Mouse (Mus musculus) lung, embryonic 14.5 days (tissue): ENCODE measurements around the gene Kat7. TPM values are rescaled to one million over a fixed set of nuclear protein-coding genes. Genes with fewer than 3 reads are reported as not detected.

Experiments
- ATAC-seq: fragments of 200-750 bp; cut with Nextera tagmentation; 2 replicates; pipeline ENCODE4 v1.8.0; 2017; ENCODE audit warnings: mild to moderate bottlenecking, moderate TSS enrichment, moderate library complexity; ENCODE audit not compliant: insufficient read depth
- DNase-seq: peaks from one replicate; pipeline ENCODE4 v3.0.0-alpha.2; 2015
- H3K27ac ChIP-seq: fragments of 300-500 bp; sonication (generic); 2 replicates; pipeline ENCODE4 v1.5.1; 2014; ENCODE audit warnings: low read depth, mild to moderate bottlenecking, moderate library complexity
- H3K27me3 ChIP-seq: fragments of 300-500 bp; sonication (generic); 2 replicates; pipeline ENCODE4 v1.6.1; 2014; ENCODE audit warnings: low read length, control low read depth; ENCODE audit not compliant: insufficient read depth
- H3K36me3 ChIP-seq: fragments of 300-500 bp; sonication (generic); 2 replicates; pipeline ENCODE4 v1.6.1; 2014; ENCODE audit warnings: control low read depth; ENCODE audit not compliant: insufficient read depth
- H3K4me1 ChIP-seq: fragments of 300-500 bp; sonication (generic); 2 replicates; pipeline ENCODE4 v1.6.1; 2014; ENCODE audit warnings: antibody characterized with exemption, control low read depth; ENCODE audit not compliant: insufficient read depth
- H3K4me2 ChIP-seq: fragments of 300-500 bp; sonication (generic); 2 replicates; pipeline ENCODE4 v1.6.1; 2014; ENCODE audit warnings: mild to moderate bottlenecking
- H3K4me3 ChIP-seq: fragments of 300-500 bp; sonication (generic); 2 replicates; pipeline ENCODE4 v1.5.1; 2014; ENCODE audit warnings: low read depth, low read length
- H3K9ac ChIP-seq: fragments of 300-500 bp; sonication (generic); 2 replicates; pipeline ENCODE4 v1.6.1; 2014
- H3K9me3 ChIP-seq: fragments of 300-500 bp; sonication (generic); 2 replicates; pipeline ENCODE4 v1.6.1; 2016; ENCODE audit warnings: low read depth, low read length, control low read depth
- CTCF ChIP-seq: IDR thresholded peaks from 2 replicates; pipeline ENCODE4 v1.5.1; 2016; ENCODE audit warnings: antibody characterized with exemption, low read depth
- WGBS: fragments of 180-500 bp; shearing (Covaris S2); extraction: QIAGEN DNeasy Blood & Tissue Kit; methylation state at CpG from one replicate; pipeline ENCODE4 v1.1.7; 2014; 5-methylcytosine and 5-hydroxymethylcytosine counted together
- polyA plus RNA-seq: library from polyadenylated mRNA; unstranded; fragments of >200 nt; fragmentation: Nextera tagmentation; extraction: Ambion mirVana; gene quantifications from 2 replicates; pipeline ENCODE4 v1.2.1, GENCODE M21; 2014

The Kat7 gene
- polyA plus RNA-seq, 1 experiment from 2014 or later = 83.7 TPM

- ATAC-seq = no peak
- no peak overlapping the region for H3K9ac ChIP-seq
- H3K9me3 ChIP-seq = no peaks in the 10 kb centered on the region
- H3K36me3 ChIP-seq = no peaks in the 10 kb centered on the region
- H3K27ac ChIP-seq = no peak overlapping the region
- DNase-seq = no peak
- peak overlapping the region; percentile 85; the same call in 1 of the 2 replicates for H3K4me2 ChIP-seq
- peak overlapping the region; percentile 89; the same call in 1 of the 2 replicates for H3K4me3 ChIP-seq
- 48% methylated on average over 5 of the region's 5 CpGs for WGBS
- peaks cover 16% of the 10 kb centered on the region for H3K4me1 ChIP-seq
- TF ChIP-seq CTCF = no peak
- no peaks in the 10 kb centered on the region for H3K27me3 ChIP-seq
Measured at GRCm38 (mm10) chr11:95340664-95341063, 30.6 kb upstream of the Kat7 start.

DNA sequence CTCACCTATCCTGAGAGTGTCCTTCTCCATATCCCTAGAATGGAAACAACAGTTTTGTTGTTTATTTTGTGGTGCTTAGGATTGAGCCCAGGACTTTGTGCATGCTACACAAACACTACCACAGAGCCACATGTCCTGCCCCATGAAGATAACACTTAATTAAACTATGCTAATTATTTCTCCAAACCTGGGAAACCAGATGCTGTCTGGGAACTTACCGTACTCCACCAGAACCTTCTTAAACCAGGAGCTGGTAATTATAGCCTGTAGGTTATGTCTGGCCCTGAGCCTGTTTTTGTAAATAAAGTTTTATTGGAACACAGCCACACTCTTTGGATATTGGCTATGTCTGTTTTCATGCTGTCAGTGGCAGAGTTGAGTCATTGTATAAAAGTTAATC, 30.2 kb upstream of the Kat7 start:
- peak overlapping the region; percentile 89; the same call in 1 of the 2 replicates for H3K4me3 ChIP-seq
- no peaks in the 10 kb centered on the region for H3K9me3 ChIP-seq

DNA sequence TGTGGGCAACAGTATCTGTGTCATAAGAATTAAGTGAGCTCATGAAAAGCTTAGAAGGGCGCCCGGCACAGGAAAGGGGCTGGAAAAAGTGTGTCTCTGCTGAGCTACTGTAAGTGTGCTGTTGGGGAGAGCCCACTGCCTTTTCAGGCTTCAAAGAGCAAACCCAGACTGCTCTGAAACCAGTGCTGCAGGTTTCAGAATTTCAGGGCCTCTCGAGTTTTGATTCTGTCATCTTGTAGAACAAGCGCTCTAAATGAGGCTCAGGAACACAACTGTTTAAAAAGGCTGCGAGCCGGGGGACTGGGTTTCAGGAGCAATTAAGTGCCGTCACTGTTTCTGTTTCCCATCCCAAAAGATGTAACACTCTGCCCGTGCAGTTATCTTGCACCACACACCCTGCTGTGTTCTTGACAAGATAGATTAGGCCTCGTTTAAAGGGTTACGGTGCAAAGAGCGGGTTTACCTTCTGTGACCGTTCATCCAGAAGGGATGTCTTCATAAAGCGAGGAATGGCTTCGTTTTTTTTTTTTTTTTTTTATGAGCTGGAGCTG, 29.5 kb upstream of the Kat7 start:
- Histone ChIP-seq H3K27ac (peak overlapping the region; percentile 64), H3K4me2 (peak overlapping the region; percentile 85), H3K36me3 (no peaks in the 10 kb centered on the region), H3K4me3 (peak overlapping the region; percentile 89), H3K4me1 (peaks cover 16% of the 10 kb centered on the region), H3K9ac (peak overlapping the region; percentile 21), H3K27me3 (no peaks in the 10 kb centered on the region), H3K9me3 (no peaks in the 10 kb centered on the region)
- no peak for TF ChIP-seq CTCF
- ATAC-seq = no peak
- 14% methylated on average over 14 of the region's 14 CpGs for WGBS
- peak; percentile 56 for DNase-seq

More for the DNA sequence above, 30.2 kb upstream of the Kat7 start:
- 76% methylated on average over 1 of the region's 1 CpGs for WGBS
- H3K9ac ChIP-seq = peak overlapping the region; percentile 14; the same call in 1 of the 2 replicates
- peak overlapping the region; percentile 85; the same call in 1 of the 2 replicates for H3K4me2 ChIP-seq
- H3K27me3 ChIP-seq = no peaks in the 10 kb centered on the region
- no peak for TF ChIP-seq CTCF
- H3K4me1 ChIP-seq = peaks cover 16% of the 10 kb centered on the region
- DNase-seq (no peak), ATAC-seq (no peak)
- no peak overlapping the region for H3K27ac ChIP-seq
- no peaks in the 10 kb centered on the region for H3K36me3 ChIP-seq

DNA sequence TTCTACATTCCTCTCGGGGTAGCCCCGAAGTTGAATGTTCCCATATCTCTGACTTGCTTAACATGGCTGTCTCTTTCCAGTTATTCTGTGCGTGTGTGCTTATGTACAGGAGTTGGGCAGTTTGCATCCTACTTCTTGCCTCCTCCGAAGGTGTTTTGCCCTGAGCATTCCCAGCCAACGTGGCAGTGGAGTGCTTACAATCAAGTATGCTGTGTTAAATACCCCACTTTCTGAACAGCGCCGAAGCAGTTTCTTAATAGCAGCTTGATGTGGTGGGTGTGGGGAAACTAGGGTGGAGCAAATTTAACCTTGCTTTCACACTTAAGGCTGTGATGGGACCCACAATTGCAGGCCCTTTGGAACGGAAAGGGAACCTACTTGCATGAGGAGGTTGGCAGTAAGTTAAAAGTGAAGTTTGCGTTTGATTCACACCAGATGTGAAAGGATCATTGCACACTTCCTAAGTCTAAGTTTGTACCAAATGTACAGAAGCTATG, 27.8 kb upstream of the Kat7 start:
- peak overlapping the region; percentile 27; the same call in 1 of the 2 replicates for H3K27ac ChIP-seq
- peaks cover 13% of the 10 kb centered on the region for H3K4me1 ChIP-seq
- DNase-seq (peak; percentile 14), ATAC-seq (no peak)
- no peaks in the 10 kb centered on the region for H3K9me3 ChIP-seq
- H3K4me3 ChIP-seq = peak overlapping the region; percentile 89
- no peak for TF ChIP-seq CTCF
- H3K9ac ChIP-seq = peak overlapping the region; percentile 79
- H3K27me3 ChIP-seq = no peaks in the 10 kb centered on the region
- peak overlapping the region; percentile 85 for H3K4me2 ChIP-seq
- 12% methylated on average over 9 of the region's 9 CpGs for WGBS
- H3K36me3 ChIP-seq = no peaks in the 10 kb centered on the region

- H3K9me3 ChIP-seq = no peaks in the 10 kb centered on the region
- 1% methylated on average over 49 of the region's 50 CpGs for WGBS
- peak overlapping the region; percentile 89 for H3K4me3 ChIP-seq
- no peak for TF ChIP-seq CTCF
- peak; percentile 84 for DNase-seq
- no peaks in the 10 kb centered on the region for H3K36me3 ChIP-seq
- H3K4me1 ChIP-seq = peaks cover 13% of the 10 kb centered on the region
- H3K27ac ChIP-seq = peak overlapping the region; percentile 76
- no peaks in the 10 kb centered on the region for H3K27me3 ChIP-seq
- peak; percentile 77 for ATAC-seq
- peak overlapping the region; percentile 79 for H3K9ac ChIP-seq
- peak overlapping the region; percentile 85 for H3K4me2 ChIP-seq
Measured at GRCm38 (mm10) chr11:95337129-95337813, 27.2 kb upstream of the Kat7 start.

DNA sequence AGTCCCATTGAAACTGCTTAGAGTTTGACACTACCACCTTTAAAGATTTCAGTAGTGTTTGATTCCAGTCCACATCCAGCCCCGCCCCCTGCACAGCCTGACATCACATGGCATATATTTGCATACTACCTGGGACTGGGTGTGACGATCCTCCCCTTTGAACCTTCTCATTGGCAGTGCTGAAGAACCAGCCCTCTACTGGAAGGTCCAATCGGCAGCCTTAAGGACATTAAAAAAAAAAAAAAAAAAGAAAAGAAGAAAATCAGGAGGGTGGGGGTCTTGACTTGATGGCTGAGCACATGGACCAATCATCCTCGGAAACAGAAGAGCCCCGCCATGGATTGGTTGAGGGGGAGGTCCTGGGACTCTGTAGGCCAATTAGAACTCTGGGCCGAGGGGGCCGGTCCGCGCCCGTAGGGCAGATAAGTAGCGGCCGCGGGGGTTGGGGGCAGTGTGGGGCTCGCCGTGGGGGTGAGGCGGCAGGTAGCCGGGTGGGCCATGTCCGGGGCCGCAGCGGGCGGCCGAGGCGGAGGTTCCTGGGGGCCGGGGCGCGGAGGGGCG, 26.6 kb upstream of the Kat7 start, which contains the start of gene Fam117a:
Gene Fam117a (plus strand): TSS at position 451 of the 561 bp plus-strand sequence.
- H3K27me3 ChIP-seq = no peaks in the 10 kb centered on the region
- ATAC-seq = peak; percentile 98
- H3K9me3 ChIP-seq = no peaks in the 10 kb centered on the region
- H3K36me3 ChIP-seq = no peaks in the 10 kb centered on the region
- peak within 1 kb of the TSS; percentile 76 for H3K27ac ChIP-seq
- DNase-seq = peak; percentile 95
- peak within 1 kb of the TSS; percentile 85 for H3K4me2 ChIP-seq
- peak; percentile 23; the same call in 1 of the 2 replicates for TF ChIP-seq CTCF
- peak within 1 kb of the TSS; percentile 89 for H3K4me3 ChIP-seq
- peak within 1 kb of the TSS; percentile 79 for H3K9ac ChIP-seq
- 0% methylated on average over 27 of the region's 27 CpGs for whole genome bisulfite sequencing
- peaks cover 13% of the 10 kb centered on the region for H3K4me1 ChIP-seq

DNA sequence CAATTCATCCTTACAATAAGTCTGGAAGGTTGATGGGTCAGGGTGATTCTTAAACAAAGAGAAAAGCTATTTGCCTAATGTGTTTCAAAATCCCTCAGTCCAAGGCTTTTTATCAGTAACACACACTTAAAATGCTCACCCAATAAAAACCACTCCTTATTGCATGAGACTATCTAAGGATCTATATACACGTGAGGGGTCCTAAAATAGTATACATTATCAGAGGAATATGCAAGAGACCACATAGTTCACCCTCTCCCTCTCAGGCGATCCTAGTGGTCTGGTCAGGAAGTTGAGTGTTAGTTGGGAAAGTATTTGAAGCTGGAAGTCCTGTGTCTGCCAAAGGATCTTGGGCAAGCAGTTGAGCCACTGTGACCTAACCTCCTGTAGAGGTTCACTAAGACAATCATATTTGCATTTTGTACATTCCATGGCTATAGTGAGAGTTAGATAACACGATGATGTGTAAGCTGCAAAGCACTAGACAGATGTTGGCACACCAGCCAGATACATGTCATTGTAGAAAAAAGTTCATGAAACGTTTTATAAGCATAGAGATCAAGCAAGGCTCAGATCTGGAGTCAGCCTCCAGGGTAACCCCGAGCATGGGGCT, 24.5 kb upstream of the Kat7 start:
- Histone ChIP-seq H3K9ac (no peak overlapping the region), H3K4me1 (peaks cover 13% of the 10 kb centered on the region), H3K27me3 (no peaks in the 10 kb centered on the region), H3K9me3 (no peaks in the 10 kb centered on the region), H3K4me3 (no peak overlapping the region), H3K4me2 (no peak overlapping the region), H3K36me3 (no peaks in the 10 kb centered on the region), H3K27ac (no peak overlapping the region)
- no peak for TF ChIP-seq CTCF
- DNase-seq (no peak), ATAC-seq (no peak)
- 47% methylated on average over 5 of the region's 5 CpGs for WGBS
